Mouse (Mus musculus): ENCODE data around the gene Npb. TPM values are rescaled to one million over a fixed set of nuclear protein-coding genes. Genes with fewer than 3 reads are reported as not detected.
A peak's percentile ranks its signal among the peaks of the same experiment; 100 is the strongest.
"Not testable (repeated sequence)": the region's sequence is repeated elsewhere in the genome, so short reads cannot be mapped to it uniquely, and the experiment has no call there.

Npb gene
- total RNA-seq (2021), result 1 to 10 TPM in 1 of 2 experiments, under 1 TPM in 1; 0.89 to 1.4 TPM
- long read RNA-seq, result 0 reads

GRCm38 (mm10) chr11:120608241-120609034 lies at the start of gene Npb:
Gene Npb, plus strand, starts transcription at chr11:120608477.
- no peak for DNase-seq (ENCODE audit: low spot score in 2 of 2)

GRCm38 (mm10) chr11:120558843-120559242 lies 49.4 kb upstream of the Npb start:
- not testable (repeated sequence) for DNase-seq (ENCODE audit: low spot score in 2 of 2)

GRCm38 (mm10) chr11:120560952-120561728 lies 47.1 kb upstream of the Npb start:
- no peak for DNase-seq (ENCODE audit: low spot score in 2 of 2)

DNA sequence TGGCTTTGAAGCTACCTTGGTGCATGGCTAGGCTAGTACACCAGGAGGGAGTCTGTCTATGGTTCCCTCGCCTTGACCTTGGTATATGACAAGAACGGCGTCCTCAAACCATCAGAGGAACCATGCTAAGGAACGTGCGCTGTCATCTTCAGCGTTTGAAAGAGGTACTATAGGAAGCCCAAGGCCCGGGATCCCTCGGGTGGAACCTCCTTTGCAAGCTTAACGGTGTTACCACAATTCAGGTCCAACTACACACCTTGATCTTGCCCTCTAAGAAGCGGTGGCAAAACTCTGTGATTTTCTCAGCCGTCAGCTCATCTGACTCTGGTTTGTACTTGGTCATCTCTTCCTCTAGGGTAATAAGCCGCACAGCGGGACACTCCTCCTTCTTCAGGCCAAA lies 45.3 kb upstream of the Npb start:
- no peak for DNase-seq (ENCODE audit: low spot score in 2 of 2)

DNA sequence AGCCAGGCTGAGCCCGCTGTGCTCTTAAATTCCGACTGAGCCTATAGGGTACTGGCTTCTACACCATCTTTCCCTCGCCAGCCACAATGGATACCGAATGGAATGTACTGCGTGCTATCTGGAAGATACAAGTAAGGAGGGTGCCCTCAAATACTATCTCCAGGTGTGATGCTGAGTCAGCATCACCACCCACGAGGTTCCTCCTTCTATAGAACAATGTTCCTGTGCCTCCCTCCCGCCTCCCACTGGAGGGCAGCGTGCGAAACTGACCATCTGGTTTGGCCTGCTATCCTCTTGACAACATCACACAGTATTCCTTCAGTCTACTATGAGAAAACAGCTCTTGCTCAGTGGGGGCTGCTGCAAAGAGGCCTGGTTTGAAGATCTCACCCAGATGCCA lies 43.2 kb upstream of the Npb start:
- no peak for DNase-seq (ENCODE audit: low spot score in 2 of 2)

DNA sequence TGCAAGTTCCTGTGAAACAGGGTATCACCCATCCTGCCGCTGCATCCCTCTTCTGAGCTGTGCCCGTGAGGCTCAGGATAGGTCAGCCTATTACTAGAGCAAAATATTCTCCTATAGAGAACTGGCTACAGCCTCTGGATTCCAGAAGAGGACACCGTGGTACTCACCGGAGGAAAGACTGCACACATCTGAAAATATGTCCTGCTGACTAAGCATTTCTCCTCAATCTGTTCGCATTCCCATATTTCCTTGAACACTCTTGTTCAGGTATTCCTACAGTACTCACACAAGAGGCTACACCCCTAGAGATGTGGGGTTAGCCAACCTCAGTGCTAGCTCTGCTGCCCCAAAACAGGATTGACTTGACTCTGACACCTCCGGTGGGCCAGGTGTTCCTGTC lies 40.0 kb upstream of the Npb start:
- DNase-seq (ENCODE audit: low spot score in 2 of 2), result no peak

DNA sequence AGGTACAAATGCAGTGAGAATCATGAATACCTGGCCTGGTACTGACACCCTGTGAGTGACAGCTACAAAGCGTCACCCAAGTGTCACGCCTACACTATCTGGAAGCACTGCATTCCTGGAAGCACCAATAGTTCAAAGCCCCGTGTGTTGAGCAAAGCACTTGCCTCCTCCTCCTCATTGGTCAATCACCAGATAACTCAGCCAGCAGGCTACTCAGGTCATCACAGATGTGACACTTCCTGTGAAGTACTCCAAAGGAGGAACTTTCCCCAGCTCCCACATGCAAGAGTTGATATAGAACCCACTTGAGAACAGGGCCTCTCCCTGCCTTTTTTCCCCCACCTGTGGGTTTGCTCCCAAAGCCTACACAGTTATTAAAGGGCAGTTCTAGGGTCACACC lies 37.2 kb upstream of the Npb start:
- no peak for DNase-seq (ENCODE audit: low spot score in 2 of 2)

GRCm38 (mm10) chr11:120571754-120572416 lies 36.4 kb upstream of the Npb start:
- DNase-seq (ENCODE audit: low spot score in 2 of 2), result no peak

GRCm38 (mm10) chr11:120572417-120572751 lies 35.9 kb upstream of the Npb start:
- DNase-seq (ENCODE audit: low spot score in 2 of 2), result no peak

DNA sequence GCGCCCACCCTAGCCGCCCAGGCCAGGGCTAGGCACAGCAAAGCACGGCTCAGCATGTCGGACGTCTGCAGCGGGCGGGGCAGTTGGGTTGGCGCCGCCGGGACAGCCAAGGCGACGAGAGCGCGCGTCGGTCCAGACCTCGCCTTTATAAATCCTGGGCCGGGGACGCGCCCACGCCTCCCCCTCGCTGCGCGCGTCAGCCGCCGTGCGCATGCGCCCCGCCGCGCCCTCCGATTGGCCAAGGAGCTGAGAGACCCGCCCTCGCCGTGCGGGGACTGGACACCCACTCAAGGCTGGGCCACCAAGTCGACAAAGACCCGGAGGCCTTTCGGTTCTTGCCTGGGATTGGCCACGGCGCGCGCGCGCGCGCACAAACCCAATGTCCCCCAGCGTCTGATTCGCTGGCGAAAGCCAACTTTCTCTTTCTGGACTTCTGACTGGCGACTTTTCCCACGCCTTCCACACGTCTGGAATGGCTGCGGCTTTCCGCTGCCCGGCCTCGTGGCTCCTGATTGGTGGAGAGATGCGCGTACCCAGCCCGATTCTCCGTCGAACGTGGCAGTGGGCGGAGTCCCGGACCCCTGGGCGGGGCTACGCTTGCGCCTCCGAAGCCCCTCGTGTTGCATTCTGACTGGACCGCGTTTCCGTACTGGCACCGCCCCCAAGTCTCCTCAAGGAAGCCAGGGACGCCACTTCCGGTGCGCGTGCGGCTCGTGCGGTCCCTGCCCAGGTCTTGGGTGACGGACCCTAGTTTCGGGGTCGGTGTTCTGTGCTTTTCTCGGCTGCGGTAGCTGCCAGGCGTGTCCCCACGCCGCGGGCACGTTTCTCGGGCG lies 35.3 kb upstream of the Npb start, which contains the start of gene P4hb:
P4hb (minus strand) TSS at position 502 of the 833 bp plus-strand sequence.
- DNase-seq (ENCODE audit: low spot score in 2 of 2), result peak; percentile 100

GRCm38 (mm10) chr11:120573585-120574277 lies 34.5 kb upstream of the Npb start:
- DNase-seq (ENCODE audit: low spot score in 2 of 2), result no peak

GRCm38 (mm10) chr11:120574278-120574600 lies 34.0 kb upstream of the Npb start:
- no peak for DNase-seq (ENCODE audit: low spot score in 2 of 2)

GRCm38 (mm10) chr11:120575046-120575445 lies 33.2 kb upstream of the Npb start:
- DNase-seq (ENCODE audit: low spot score in 2 of 2), result no peak

GRCm38 (mm10) chr11:120575940-120576339 lies 32.3 kb upstream of the Npb start:
- DNase-seq (ENCODE audit: low spot score in 2 of 2), result no peak

- DNase-seq (ENCODE audit: low spot score in 2 of 2), result no peak
Measured at GRCm38 (mm10) chr11:120576365-120576981, 31.8 kb upstream of the Npb start.

DNA sequence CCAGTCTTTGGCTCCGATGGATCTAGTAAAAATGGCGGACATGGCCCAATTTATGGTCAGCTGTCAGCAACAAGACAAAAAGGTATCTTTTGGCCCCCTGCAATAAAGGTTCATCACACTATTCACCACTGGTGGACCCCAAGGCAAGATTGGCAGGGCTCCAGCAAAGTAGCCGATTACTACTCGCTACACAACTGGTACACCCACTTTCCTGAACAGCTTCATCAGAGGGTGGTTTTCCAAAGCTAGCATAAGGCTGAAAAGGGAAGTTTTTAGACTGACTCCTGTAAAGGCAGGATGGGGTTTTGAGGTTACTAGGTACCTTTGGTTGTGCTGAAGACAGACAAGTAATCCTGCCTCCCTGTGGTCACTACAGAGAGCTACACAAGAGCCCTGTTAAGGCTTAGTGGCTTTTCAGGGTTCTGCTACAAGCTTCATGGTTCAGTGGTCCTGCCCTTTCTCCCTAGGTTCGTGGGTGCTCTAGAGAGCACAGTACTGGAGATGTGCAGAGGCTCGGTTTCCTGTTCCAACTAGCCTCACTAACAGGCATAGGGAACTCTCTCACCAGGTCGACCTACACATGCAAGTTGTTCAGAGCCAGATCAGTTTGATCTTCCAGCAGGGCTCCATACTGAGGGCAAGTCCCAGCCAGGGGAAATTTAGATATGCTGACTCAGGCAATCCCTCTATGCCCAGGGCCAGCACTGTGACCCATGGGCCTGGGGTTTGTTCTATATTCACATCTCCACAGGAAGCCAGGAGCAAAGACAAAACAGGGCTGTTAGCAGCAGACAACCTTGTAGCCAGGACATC lies 30.9 kb upstream of the Npb start:
- peak in 1 of 2 experiments; percentile 14 for DNase-seq (ENCODE audit: low spot score in 2 of 2)

DNA sequence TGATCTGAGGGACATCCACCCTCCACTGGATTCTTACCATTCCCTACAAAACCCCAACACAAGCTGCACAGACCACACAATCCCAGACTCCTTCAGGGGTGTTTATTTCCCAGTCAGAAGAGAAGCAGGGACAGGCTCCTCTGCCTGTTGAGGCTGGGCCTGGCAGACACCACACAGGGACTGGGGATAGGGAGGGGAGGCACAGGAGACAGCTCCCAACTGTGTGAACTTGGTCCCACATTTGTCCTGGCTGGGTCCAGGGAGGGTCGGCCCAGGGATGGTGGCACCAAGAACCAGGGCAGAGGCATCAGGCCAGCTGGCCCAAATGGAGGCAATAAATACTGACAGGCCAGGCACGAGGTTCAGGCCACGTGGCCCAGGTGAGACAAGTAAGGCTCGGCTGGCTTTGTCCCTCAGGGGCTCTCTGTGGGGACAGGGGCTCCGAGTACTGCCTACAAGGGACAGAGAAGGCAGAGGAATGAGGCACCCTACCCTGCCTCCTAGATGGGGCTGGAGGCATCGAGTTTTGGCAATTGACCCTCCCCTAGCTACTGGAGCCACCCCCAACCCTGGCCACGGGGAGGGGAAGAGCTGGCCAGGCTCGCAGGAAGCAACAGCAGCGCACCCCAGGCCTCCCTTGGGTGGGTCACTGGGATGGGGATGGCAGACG lies 30.1 kb upstream of the Npb start:
- DNase-seq (ENCODE audit: low spot score in 2 of 2), result no peak

DNA sequence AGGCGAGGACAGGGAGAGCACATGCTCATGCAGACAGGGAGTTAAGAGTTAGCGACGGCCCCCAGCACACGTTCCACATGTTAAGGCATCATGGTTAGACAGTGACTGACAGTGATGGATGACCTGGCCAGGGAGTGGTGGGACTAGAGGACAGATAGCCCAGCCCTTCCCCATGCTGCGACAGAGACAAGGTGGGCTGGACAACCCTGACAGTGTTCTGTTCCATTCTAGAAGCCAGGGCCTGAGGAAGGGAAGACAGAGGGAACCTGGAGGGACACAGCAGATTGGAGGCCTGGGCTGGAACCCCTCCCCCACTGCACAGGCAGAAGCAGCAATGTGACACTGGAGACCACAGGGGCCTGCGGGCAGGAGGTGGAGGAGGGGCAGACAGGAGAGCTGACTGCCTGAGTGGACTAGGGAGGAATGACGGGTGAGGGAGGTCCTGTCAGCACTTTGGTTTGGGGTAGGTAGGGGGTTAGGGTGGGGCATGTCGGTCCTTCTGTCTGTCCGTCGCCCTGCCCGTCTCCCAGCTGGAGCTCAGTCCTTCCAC lies 29.5 kb upstream of the Npb start:
- no peak for DNase-seq (ENCODE audit: low spot score in 2 of 2)

Data from layer of hippocampus, adult 18-20 months (tissue).